Mouse (Mus musculus): Measurements from ENCODE around the gene Lrrc3c.

- TF ChIP-seq POLR2A (IDR thresholded peaks at IDR 0.05; ENCODE audit: insufficient read depth, low read depth, low read length) (peak; percentile 67), CTCF (IDR thresholded peaks at IDR 0.05) (no peak)
Measured at GRCm38 (mm10) chr11:98586892-98587563, 11.1 kb upstream of the Lrrc3c start, which contains the start of gene Ormdl3.
